ENCODE assay signal across 17 mouse cellular contexts in genomic region chr2:80074531-80074930, GRCm38 (mm10). TPM values are rescaled to one million over a fixed set of nuclear protein-coding genes. Genes with fewer than 3 reads are reported as not detected.
DNase-seq lines count a peak whose midpoint lies in the region; ATAC-seq lines count a peak whose summit lies in the region.
"Had no signal": no experiment of that assay in that cellular context is flagged by ENCODE, and none has a peak within 500 bp of the region (broad histone marks: within the 10 kb centered on the region; RNA-seq: fewer than 3 reads in every experiment).

No protein-coding gene starts in this region.

- no peak overlapping the region for H3K27ac ChIP-seq in kidney, embryonic 14.5 days (ENCODE audit: low read depth, low read length)
- H3K27ac ChIP-seq in heart, embryonic 10.5 days, result no peak overlapping the region
- H3K27ac ChIP-seq: hindbrain, embryonic 12.5 days; intestine, embryonic 15.5 days; stomach, postnatal 0 days had no signal

- DNase-seq in cerebellum, postnatal 14 days, result peak; percentile 7 to 41
- no peak for DNase-seq in cerebellum, adult 8-10 months
- no peak for DNase-seq in kidney, postnatal 14 days
- peak; percentile 85 for DNase-seq in Muller cell, postnatal 12 days (ENCODE audit: inconsistent ontology term)
- peak; percentile 55 for DNase-seq in brain, adult 2 months (ENCODE audit: low read depth, low spot score)
- DNase-seq in gastrocnemius, postnatal 36 days, result no peak
- DNase-seq in heart, embryonic 10.5 days (ENCODE audit: low spot score), result no peak
- DNase-seq: cerebellum, adult 2 months; layer of hippocampus, adult 9-11 months; thymus, postnatal 25 days had no signal

- no peaks in the 10 kb centered on the region for H3K4me1 ChIP-seq in kidney, embryonic 14.5 days (ENCODE audit: control insufficient read depth, insufficient read depth, low read length)
- H3K4me1 ChIP-seq in heart, embryonic 10.5 days, result no peaks in the 10 kb centered on the region
- H3K4me1 ChIP-seq: hindbrain, embryonic 12.5 days; intestine, embryonic 15.5 days had no signal

- H3K36me3 ChIP-seq in kidney, embryonic 14.5 days (ENCODE audit: control insufficient read depth, insufficient read depth, low read length), result no peaks in the 10 kb centered on the region
- no peaks in the 10 kb centered on the region for H3K36me3 ChIP-seq in heart, embryonic 10.5 days
- H3K36me3 ChIP-seq: hindbrain, embryonic 12.5 days; intestine, embryonic 15.5 days had no signal

- 38% methylated on average over 2 of the region's 2 CpGs for WGBS in kidney, embryonic 14.5 days
- WGBS in heart, embryonic 10.5 days, result 83% methylated on average over 2 of the region's 2 CpGs

- intact Hi-C loops in gastrocnemius, postnatal 36 days (cut with DNase I), result no loop called here

- 0 out of 2 replicates have a peak, but pooled peaks have one; percentile 57 for ATAC-seq in kidney, embryonic 14.5 days (ENCODE audit: low FRiP score, low TSS enrichment)
- ATAC-seq: intestine, embryonic 15.5 days had no signal

- no peak overlapping the region for H3K4me2 ChIP-seq in kidney, embryonic 14.5 days (replicated peaks; ENCODE audit: low read depth, low read length)
- H3K4me2 ChIP-seq: hindbrain, embryonic 12.5 days; intestine, embryonic 15.5 days; liver, embryonic 11.5 days had no signal

- no peak overlapping the region for H3K4me3 ChIP-seq in kidney, embryonic 14.5 days (ENCODE audit: low read length)
- no peak overlapping the region for H3K4me3 ChIP-seq in heart, embryonic 10.5 days
- H3K4me3 ChIP-seq: erythroblast, embryonic 14.5 days; hindbrain, embryonic 12.5 days; intestine, embryonic 15.5 days had no signal

- H3K27me3 ChIP-seq in kidney, embryonic 14.5 days (ENCODE audit: control insufficient read depth, insufficient read depth, low read length), result no peaks in the 10 kb centered on the region
- no peaks in the 10 kb centered on the region; the same call in 1 of the 2 replicates for H3K27me3 ChIP-seq in heart, embryonic 10.5 days (ENCODE audit: insufficient read depth, poor library complexity, severe bottlenecking)
- H3K27me3 ChIP-seq: hindbrain, embryonic 12.5 days; intestine, embryonic 15.5 days had no signal

- H3K9ac ChIP-seq in kidney, embryonic 14.5 days (ENCODE audit: low read depth, low read length), result no peak overlapping the region
- H3K9ac ChIP-seq: hindbrain, embryonic 12.5 days; intestine, embryonic 15.5 days had no signal

- H3K9me3 ChIP-seq in kidney, embryonic 14.5 days (ENCODE audit: control insufficient read depth, low read length), result no peaks in the 10 kb centered on the region
- H3K9me3 ChIP-seq in heart, embryonic 10.5 days, result no peaks in the 10 kb centered on the region
- H3K9me3 ChIP-seq: hindbrain, embryonic 12.5 days; intestine, embryonic 15.5 days had no signal

RNA-seq across cellular contexts. Expression of gene Pde1a, which starts 54.7 kb away (rescaled TPM):
- polyA plus RNA-seq in kidney, embryonic 14.5 days (2014; fragmentation: Nextera tagmentation; extraction: Ambion mirVana), result 17.8 and 20.2 TPM in 2 replicates
- 1 to 10 TPM; 1.7 to 2.4 TPM for total RNA-seq in gastrocnemius, postnatal 36 days (2021)
- polyA plus RNA-seq in heart, embryonic 10.5 days (2016; fragmentation: Nextera tagmentation; extraction: Ambion mirVana), result 7.0 and 10.4 TPM in 2 replicates
- total RNA-seq: megakaryocyte progenitor cell, adult 5-6 weeks had no signal
- polyA plus RNA-seq: erythroblast, embryonic 14.5 days had no signal

Comparison
In these comparisons a context has a peak if more than half of its experiments do, and no peak if none do; other contexts are left out.
1. DNase-seq: peak in cerebellum, postnatal 14 days (2 of 2), Muller cell, postnatal 12 days (single experiment) and brain, adult 2 months (single experiment); none in cerebellum, adult 8-10 months (single experiment), kidney, postnatal 14 days (single experiment), gastrocnemius, postnatal 36 days (0 of 2) and heart, embryonic 10.5 days (single experiment).